Mouse (Mus musculus) right cerebral cortex, postnatal 14 days (tissue): ENCODE data around the gene 1700020D05Rik.
"Not testable (repeated sequence)": the region's sequence is repeated elsewhere in the genome, so short reads cannot be mapped to it uniquely, and the experiment has no call there.

Source experiments
- DNase-seq: peaks from one replicate; pipeline ENCODE4 v3.0.0; 2022

The 1700020D05Rik gene

DNA sequence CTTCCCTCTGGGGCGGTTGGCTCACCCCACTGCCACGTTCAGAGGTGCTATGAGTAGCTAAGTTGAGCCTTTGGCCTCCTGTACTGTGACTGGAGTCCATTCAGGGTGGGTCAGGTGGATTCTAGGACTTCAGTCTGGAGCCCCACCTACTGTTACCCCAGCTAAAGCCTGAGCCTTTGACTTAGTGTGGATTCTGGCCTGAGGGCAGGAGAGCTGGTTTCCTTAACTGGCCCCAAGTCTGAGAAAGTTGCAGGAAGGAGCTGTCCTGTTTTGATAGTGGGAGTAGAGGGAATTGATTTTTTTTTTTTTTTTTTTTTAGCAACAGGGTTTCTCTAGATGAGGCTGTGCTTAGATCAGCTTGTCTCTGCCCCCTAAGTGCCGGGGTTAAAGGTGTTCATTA lies 9.3 kb downstream of the 1700020D05Rik start:
- DNase-seq: no peak

DNA sequence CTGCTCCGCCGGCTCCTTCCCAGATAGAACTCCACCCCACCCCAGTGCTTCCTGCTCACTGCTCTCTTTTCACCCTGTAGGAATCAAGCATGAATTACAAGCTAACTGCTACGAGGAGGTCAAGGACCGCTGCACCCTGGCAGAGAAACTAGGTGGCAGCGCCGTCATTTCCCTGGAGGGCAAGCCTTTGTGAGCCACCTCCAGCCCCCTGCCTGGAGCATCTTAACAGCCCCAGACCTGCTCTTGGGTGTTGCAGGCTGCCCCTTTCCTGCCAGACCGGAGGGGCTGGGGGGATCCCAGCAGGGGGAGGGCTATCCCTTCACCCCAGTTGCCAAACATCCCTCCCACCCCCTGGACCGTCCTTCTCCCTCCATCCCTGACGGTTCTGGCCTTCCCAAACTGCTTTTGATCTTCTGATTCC lies 10.3 kb downstream of the 1700020D05Rik start:
- not testable (repeated sequence) for DNase-seq

DNA sequence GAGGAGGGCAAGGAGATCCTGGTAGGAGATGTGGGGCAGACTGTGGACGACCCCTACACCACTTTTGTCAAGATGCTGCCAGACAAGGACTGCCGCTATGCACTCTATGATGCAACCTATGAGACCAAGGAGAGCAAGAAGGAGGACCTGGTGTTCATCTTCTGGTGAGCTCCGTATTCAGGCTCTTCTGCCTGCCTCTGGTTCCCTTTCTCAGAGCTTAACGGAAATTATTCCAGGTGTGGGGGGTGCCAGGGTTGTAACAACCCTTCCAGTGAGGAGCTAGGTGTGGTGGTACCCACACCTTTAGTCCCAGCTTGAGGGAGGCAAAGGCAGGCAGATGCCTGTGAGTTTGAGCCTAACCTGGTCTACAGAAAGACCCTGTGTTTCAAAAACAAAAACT lies 10.9 kb downstream of the 1700020D05Rik start:
- no peak for DNase-seq

DNA sequence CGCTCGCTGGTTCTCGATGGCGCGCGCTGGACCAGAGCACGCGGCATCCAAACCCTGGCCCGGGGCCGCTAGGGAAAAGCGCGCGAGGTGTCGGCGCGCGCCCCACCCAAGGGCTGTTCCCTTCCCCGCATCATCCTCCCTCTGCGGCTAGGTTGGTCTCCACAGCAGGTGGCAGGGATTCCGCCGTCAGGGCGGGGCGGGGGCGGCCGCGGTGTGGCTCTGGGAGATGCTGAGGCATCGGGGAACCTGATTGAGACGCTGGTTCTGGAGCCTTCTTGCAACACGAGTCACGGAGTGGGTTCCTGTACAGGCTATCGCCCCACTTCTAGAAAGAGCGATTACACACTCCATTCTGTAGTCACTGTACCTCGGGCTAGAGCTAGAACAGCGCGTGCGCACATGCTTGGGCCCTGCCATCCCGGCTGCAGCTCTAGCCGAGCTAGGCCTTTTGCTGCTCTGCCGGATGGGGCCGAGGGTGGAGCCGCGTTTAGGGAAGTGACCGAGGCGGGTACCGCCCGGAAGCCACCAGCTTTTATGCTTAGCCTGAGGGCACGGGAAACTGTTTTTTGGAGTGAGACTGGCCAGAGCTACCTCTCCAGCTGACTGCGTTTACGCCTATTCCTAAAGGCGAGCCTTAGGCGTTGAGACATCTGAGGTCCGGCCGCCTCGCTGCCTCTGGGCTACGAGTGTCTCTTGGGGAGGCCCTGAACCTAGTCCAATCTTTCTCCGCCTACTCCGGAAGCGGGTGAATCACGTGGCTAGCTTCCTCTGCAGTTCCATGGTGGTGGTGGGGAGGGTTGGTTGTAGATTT lies 12.5 kb downstream of the 1700020D05Rik start:
- peak; percentile 68 for DNase-seq

DNA sequence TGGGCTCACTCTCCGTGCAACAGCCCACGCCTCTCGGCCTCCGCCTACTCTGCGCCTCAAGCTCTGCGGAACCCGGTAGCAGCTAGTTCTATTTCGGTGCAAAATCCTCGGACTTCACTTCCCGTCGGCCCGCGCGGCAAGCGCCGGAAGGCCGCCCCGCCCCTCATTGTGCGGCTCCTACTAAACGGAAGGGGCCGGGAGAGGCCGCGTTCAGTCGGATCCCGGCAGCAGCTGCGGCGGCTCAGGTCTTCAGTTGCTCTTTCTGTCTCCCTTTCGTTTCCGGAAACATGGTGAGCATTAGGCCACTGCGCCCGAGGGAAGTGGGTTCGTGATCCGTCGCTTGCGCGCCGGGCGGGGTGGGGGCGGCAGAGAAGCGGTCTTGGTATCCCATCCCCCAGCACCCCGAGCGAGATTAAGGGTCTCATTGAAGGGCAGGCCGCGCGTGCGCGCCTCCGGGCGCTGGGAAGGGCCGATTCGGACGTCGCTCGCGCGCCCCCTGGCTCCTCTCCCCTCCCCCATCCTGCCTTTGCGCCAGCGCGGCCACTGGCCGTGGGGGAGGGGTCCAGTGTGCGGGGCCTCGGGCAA lies 13.2 kb downstream of the 1700020D05Rik start, which contains the start of gene Cfl1:
Gene Cfl1 (plus strand): TSS at position 143 of the 585 bp plus-strand sequence.
- peak; percentile 93 for DNase-seq

DNA sequence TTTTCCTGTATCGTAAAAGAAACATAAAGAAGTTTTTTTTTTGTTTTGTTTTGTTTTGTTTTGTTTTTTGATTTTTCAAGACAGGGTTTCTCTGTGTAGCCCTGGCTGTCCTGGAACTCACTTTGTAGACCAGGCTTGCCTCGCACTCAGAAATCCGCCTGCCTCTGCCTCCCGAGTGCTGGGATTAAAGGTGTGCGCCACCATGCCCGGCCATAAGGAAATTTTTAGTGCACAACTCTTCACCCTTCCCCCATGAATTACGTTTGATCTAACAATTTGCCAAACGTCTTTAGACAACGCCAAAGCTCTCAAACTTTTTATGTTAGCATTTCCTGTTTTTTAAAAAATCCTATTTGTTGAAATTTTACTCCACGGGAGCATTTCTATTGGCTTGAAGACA lies 13.9 kb downstream of the 1700020D05Rik start:
- DNase-seq: peak; percentile 2

DNA sequence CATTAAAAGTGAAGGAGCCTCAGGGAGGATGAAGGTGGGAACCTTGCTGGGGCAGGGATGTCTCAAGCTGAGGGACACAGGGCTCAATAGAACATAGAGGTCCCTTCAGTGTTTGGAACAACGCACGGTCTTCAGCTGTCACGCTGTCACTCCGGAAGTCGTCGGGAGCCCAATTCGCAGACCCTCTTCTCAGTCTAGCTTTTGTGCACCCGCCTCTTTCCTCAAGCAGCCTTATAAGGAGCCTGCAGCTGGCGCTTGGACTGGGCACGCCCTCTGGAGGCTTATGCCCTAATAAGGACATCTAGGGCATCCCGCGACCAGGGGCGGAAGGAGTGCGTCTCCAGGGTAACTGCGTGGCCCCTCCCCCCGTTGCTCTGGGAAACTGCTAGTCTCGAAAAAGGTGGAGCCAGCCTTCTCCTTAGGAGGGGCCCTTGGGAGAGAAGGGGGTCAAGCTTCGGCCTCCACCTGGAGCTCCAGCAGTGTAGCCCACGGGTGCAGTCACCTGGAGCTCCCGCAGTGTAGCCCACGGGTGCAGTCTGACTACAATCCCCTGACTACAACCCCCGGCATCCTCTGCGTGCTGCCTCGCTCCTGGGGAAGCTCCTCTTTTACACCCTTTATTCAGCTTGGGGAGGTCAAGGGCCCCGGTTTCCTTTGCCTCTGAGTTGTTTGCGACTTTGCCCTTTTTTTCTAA lies 14.6 kb downstream of the 1700020D05Rik start:
- DNase-seq: peak; percentile 98

DNA sequence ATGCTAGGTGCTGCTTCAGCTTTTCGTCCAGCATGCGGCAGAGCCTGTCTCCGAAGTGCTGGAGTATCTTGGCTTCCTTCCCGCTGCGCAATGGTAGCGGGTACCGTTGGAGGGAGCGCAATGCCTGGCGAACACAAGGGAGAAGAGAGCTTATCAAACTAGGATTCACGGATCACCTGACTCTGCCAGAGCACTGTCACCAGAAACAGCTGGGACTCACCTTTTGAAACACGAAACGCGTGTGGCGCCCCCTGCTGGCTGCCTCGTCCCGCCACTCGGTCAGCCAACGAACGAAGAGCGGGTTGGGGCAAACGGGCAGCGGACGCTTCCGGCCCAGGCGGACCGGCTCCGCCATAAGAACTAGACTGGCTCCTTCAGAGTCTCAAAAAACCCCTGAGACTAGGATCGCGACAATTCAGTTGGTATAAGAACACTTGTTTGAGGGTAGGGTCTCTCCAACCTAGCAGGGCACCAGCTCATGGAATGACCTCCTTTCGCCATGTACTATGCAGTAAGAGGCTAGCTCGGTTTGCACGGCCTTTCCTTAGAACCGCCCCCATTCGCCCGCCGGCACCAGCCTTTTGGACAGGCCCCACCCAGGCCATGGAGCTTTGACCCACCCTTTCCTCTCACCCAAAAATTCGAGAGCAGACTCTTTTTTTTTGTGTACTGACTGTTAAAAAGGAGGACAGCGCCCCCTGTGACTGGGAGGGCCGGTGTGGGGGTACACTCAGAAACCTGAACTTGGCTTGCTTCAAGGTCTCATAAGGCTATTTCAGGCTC lies 15.6 kb downstream of the 1700020D05Rik start, which contains the start of gene Mus81:
Gene Mus81 (minus strand): TSS at position 635 of the 783 bp plus-strand sequence.
- DNase-seq: peak; percentile 97

DNA sequence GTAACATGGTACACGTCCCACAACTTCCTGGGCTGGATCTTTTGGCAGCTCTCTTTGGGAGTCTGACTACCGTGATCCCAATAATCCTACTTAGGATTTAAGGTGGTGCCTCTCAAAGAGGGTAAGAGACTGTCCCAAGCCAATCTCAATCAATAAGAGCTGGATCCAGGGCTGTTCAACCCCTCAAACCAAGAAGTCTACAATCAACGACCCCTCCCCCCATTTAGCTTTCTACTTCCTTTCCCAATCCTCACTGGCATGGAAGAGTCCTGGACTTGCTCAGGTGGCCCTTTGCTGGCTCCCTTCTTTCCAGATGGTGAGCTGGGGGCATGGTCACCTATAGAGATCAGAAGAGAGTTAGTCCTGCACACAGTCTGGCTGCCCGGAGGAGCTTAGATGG lies 16.8 kb downstream of the 1700020D05Rik start:
- DNase-seq: peak; percentile 3

DNA sequence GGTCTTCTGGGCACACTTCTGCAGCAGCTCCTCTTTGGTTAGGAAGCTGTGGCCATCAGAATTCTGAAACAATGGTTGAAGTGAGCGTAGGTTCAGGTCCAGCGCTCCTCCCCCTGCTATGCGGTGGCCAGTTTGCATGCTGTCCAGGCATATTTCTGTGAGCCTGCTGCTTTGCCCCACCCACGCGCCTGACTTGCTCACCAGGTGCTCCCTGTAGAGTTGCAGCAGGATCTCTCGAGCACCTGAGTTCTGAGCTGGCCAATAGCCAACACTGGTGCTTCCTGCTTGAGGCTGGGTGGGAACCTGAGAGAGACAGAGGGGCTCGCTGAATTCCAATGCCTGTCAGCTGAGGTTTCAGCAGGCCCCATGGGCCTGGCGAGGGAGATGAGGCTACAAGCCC lies 17.3 kb downstream of the 1700020D05Rik start:
- DNase-seq: no peak

DNA sequence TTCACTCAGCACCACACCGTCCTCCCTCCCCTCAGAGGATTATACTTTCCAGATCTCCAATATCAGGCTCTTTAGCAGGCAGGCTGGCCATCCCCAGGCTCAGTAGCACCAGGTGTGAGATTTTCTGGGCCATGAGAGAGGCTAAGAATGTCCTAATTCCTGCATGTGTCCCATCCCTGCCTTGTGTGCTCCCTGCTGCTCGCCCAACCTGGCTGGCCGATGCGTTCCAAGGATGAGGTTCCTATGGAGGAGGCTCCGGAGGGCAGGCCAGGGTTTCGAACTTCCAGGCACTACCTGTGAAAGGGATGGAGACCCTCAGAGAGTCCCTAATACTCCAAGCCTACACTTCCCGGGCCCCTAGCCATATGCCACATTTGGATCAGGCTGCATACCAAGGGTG lies 17.8 kb downstream of the 1700020D05Rik start:
- no peak for DNase-seq

DNA sequence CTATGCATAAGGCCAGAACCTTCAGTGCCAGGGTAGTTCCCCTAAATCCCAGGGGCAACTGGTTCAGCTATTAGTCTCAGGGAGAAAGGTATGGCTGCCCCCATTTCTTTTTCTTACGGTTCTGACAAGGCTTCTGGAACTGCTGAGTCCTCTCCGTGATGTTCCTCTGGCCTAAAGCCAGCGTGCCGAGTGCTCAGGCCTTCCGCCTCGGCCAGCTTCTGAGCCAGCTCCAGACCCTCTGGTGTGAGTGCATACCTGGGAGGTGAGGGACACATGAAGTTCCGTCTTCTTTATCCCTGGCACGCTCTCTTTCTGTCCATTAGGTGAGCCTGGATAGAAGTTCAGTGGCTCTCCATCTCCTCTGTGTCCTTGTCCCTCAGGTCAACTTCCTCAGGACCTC lies 18.2 kb downstream of the 1700020D05Rik start:
- DNase-seq: no peak

DNA sequence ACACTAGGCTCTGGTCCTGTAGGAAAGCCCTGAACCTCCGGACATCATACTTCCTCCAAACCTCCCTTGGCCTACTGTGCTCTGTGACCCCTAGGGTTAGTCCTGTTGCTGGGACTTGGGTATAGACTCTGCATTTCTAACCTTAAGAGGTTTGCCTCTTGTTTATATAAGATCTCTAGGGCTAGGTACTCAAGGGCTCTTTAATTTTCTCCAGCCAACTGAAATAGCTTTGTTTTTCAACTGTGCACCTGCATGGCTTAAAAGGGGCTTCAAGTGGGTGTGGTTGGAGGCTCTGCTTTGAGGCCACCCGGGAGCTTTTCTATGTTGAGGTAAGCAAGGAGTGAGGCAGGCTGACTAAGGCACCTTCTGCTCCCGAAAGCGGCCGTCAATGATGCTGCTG lies 19.1 kb downstream of the 1700020D05Rik start:
- DNase-seq: no peak

DNA sequence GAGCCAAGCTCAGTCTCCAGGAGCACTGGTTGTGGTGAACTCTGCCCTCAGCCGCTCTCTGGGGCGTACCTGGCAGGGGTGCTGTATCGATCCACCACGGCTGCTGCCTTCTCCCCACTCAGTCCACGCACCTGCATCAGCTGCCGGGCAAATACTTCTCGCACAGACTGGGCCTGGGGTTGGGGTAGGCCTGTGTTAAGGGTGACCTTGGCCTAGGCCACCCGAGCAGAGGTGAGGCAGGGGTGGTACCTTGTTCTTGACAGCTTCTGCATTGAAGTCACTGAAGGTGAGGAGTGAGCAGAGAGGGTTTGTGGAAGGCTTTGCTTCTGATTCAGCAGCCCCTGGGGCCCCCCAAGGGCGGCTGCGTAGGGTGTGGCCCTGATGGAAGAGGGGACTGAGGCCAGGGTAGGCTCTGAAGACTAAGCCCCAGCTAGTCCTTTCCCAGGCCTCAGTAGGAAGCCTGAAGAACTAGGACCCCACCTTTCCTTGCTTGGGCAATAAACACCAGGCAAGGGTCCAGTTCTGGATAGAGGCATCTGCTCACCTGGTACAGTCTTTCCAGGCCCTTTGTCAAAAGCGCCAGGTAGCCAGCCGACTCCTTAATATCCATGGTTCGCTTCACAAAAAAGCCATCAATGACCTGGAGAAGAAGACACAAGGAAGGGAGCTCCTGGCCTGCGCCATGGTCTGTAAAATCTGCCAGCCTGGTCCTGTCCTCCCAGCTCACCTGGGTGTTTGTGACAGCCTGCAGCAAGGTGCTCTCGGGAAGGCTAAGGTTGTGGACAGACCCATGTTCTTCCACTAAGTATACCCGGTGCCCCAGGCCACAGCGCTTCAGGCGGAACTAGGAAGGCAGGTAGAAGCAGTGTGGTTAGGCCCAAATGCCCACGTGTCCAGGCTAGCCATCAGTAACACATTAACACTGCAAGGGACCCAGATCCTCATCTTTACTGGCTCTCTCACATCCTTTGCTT lies 19.9 kb downstream of the 1700020D05Rik start:
- DNase-seq: peak; percentile 22

DNA sequence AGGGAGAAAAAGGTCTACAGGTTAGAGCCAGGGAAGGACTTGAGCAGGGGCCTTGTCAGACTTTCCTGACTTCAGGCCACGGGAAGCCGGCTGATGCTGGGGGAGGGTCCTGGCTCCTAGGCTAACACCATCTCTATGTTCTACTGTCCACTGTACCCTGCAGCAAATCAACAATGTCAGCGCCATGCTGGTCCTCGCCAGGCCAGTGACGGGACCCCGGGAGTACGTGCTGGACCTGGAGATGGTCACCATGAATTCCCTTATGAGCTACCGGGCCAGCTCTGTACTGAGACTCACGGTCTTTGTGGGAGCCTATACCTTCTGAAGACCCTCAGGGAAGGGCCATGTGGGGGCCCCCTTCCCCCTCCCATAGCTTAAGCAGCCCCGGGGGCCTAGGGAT lies 22.2 kb downstream of the 1700020D05Rik start:
- no peak for DNase-seq

DNA sequence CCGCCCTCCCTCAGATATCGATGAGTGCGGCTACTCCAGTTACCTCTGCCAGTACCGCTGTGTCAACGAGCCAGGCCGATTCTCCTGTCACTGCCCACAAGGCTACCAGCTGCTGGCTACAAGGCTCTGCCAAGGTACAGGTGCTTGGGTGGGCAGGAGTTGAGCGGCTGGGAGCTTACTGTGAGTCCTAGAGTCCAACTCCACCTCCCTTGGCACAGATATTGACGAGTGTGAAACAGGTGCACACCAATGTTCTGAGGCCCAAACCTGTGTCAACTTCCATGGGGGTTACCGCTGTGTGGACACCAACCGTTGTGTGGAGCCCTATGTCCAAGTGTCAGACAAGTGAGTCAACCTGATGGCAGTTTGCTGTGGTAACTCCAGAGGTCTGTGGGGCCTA lies 23.6 kb downstream of the 1700020D05Rik start:
- DNase-seq: no peak

DNA sequence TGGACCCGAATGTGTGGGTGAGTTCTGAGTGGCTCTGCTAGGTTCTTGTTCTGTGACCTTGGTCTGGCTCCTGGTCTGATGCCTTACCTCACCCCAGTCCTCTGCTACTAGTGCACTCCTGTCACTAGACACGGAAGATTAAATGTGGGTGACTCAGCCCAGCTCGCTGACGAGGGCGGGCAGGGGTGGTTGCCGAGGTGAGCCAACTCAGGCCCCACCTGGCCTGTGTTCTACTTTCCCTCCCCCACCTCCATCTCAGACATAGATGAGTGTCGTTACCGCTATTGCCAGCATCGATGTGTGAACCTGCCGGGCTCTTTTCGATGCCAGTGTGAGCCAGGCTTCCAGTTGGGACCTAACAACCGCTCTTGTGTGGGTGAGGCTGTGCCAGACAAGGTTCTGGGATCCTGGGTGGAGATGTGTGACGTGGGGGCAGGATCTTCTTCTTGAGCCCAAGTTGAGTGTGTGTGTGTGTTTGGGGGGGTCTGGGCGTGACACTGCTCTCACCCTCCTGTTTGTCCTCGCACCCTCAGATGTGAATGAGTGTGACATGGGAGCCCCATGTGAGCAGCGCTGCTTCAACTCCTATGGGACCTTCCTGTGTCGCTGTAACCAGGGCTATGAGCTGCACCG lies 25.8 kb downstream of the 1700020D05Rik start:
- no peak for DNase-seq

DNA sequence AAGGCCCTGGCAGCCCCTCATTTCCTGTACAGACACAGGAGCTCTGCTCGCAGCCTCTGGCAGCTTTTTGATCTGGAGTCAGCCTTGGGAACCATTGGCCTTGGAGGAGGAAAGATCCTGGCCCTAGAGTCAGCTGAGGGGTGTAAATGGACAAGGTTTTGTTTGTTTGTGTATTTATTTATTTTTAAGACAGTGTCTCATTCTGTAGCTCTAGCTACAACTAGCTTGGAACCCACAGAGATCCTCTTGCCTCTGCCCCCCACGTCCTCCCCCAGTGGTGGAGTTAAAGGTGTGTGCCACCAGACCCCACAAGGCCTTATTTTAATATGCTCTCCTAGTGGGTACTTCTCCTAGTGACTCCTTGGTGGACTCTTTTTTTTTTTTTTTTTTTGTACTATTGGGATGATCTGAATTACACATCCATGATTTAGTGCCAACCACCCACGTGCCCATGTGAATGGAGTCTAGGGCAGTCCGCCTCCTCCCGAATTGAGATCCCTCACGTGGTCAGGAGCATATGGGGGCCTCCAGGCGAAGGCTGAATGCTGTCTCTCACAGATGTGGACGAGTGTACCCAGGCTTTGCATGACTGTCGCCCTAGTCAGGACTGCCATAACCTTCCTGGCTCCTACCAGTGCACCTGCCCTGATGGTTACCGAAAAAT lies 26.5 kb downstream of the 1700020D05Rik start:
- DNase-seq: no peak

DNA sequence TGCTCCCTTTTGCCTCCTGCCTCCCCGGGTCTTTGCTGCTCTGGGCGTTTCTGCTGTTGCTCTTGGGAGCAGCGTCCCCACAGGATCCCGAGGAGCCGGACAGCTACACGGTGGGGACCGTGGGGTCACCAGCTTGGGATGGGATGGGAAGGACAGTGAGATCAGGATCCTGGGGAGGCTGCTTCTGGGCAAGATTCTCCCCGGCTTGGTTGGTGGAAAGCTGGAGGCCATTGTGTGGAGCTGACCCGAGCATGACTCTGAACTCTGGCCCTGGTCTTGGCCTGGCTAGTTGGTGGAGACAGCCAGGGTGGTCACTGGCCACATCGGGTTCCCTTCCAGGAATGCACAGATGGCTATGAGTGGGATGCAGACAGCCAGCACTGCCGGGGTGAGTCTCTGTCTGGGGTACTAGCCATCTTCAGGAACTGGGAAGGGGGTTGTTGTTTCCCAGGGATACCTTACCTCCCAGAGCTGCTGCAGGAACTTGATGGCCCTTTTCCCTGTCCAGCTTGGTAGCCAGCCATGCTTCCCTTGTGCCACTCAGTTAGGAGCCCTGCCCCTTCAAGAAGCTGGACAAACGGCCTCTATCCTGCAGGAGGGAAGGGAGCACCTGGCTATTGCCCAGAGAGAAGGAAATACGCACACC lies 28.4 kb downstream of the 1700020D05Rik start:
- no peak for DNase-seq
